Mouse (Mus musculus) ES-CJ7 (cell line): ENCODE data around the gene Camk1.
A peak's percentile ranks its signal among the peaks of the same experiment; 100 is the strongest.

Experiments
- DNase-seq: peaks from one replicate; pipeline ENCODE4 v3.0.0; 2011; ENCODE audit warnings: low read depth, low spot score

Camk1 gene

GRCm38 (mm10) chr6:113306322-113306985 lies 37.3 kb downstream of the Camk1 start:
- peak; percentile 100 for DNase-seq

DNA sequence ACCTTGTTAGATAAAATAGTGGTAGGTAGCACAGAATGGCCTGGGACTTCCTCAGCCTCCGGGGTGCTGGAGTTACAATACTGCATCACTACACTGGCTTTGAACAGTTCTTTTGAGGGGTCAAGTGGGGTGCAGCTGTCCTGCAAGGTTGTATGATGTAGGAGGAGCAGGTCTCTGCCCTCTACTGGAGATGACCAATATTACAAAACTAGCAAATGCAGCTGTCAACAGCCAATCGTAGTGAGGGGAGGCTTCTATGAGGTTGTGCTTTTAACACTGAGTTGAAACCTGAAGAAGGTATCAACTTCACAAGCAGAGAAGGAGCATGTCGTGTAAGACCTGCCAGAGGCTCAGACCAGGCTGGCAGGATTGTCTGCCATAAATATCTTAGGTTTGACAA lies 41.5 kb downstream of the Camk1 start:
- DNase-seq, result peak; percentile 76

DNA sequence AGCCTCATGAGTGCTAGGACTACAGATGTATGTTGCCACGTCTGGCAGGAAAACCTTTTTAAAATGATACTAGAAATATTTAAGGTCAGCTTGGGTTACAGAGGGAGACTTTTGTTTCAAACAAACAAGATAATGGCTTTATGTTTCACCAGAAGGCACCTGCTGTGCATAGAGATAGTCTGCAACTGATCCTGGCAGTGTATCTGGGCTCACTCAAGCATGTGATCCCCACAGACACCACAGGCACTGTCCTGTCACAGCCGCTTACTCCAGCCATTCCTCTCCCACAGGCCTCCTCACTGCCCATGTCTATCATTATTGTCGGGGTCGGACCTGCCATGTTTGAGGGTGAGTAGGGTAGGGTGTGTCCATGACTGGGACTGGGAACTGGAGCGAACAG lies 42.4 kb downstream of the Camk1 start:
- no peak for DNase-seq

- DNase-seq, result peak; percentile 69
Observed at GRCm38 (mm10) chr6:113296639-113297038, 47.1 kb downstream of the Camk1 start.

DNA sequence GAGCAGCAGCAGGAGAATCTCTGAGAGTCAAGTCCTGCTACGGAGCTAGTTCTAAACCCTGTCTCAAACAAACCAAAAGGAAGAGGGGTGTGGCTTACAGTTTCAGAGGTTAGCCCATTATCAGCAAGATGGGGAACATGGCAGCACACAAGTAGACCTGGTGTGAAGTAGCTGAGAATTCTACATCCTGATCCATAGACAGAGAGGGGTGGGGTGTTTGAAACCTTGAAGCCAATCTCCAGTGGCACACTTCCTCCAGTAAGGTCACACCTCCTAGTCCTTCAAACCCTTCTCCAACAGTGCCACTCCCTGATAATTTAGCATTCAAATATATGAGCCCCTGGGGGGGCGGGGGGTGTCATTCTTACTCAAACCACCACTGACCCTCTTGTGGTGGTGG lies 47.7 kb downstream of the Camk1 start:
- peak; percentile 73 for DNase-seq

DNA sequence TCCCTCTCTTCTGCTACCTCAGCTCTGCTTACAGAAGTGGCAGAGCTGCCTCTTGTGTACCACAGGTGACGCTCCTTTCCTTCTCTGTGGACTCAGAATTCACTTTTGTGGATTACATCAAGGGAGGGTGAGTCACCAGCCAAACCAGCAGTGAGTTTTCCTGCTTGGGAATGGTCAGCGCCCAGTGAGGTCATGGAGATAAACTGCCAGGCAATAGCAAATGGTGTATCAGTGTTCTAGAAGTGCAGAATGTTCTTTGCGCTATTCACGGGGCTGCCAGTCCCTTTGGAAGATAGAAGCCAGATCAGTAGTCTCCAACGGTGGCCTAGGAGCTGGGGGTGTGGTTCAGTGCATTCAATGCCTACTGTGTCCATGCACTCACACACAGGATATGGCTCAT lies 50.8 kb downstream of the Camk1 start:
- no peak for DNase-seq

DNA sequence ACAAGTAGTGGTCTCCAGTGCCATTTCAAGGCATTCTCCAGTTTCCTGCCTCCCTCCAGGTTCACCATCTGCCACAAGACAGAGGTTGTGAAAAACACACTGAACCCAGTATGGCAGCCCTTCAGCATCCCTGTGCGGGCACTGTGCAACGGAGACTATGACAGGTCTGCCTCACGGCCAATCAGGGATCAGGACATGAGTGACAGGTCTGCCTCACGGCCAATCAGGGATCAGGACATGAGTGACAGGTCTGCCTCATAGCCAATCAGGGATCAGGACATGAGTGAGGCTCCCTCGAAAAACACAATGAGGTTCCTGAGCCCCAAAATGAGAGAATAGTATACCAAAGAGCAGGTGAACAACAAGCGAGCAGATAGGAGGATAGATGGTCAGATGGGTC lies 53.4 kb downstream of the Camk1 start:
- DNase-seq, result peak; percentile 68

DNA sequence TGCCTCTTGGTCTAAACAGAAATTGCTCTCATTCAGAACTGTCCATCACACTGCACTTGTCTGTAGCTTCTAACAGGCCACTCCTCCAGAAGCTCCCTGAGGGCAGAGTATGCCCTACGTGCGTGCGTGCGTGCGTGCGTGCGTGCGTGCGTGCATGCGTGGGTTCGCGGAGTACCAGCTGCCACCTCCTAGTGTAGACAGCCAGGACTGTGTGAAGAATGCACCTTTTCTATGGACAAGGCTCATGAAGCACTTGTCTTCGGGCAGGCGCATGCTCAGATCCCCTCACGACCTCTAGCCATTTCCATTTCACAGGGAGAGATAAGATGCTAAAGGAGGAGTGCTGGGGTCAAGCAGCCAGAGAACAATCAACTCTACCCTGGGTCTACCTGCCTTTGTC lies 54.4 kb downstream of the Camk1 start:
- peak; percentile 68 for DNase-seq

DNA sequence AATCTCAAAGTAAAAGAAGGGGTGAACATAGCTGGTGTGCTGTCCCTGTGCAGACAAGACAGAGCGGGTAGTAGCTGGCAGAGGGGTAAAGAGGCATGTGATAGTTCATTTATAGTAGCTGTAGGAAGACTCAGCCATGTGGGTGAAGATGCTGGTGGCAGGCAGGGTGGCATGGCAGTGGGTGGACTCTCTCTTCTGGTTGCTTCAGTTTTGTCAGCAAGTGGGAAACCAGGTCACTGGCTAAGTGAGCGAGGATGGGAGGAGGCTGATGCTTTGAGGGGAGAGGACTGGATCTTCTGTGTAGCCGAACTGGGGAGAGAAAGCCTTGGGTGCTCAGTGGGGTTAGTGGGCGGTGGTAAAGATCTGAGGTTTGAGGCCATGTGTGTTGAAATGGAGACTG lies 56.5 kb downstream of the Camk1 start:
- no peak for DNase-seq

- DNase-seq, result no peak
Observed at GRCm38 (mm10) chr6:113286316-113286715, 57.5 kb downstream of the Camk1 start.

DNA sequence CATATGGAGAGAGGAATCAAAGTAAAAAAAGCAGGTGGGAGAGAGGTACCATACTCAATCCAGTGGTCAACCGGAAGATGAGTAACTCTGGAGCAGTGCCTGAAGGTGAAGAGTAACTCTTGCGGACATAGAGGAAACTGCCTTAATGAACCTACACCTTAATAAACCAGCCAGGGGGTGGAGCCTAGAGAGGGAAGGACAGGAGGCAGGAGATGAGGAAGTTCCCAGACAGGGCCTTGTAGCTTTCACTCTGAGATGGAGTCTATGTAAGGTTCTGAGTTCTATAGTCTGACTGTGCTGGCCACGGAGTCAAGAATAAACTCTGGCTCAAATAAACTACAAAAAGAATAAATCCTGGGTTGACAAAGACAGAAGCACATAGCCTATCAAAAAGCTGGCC lies 58.9 kb downstream of the Camk1 start:
- no peak for DNase-seq
